Mouse (Mus musculus): ENCODE data around the gene Kdm2b. TPM values are rescaled to one million over a fixed set of nuclear protein-coding genes. Genes with fewer than 3 reads are reported as not detected.
"Not testable (repeated sequence)": the region's sequence is repeated elsewhere in the genome, so short reads cannot be mapped to it uniquely, and the experiment has no call there.

Gene Kdm2b
- polyA plus RNA-seq, 1 experiment from 2014 or later, result 92.2 TPM

GRCm38 (mm10) chr5:122987211-122988020 is 2.2 kb downstream of the Kdm2b start:
- Histone ChIP-seq H3K4me3 (ENCODE audit: low read length) (peak overlapping the region; percentile 80), H3K27me3 (ENCODE audit: insufficient read depth, low read length) (no peaks in the 10 kb centered on the region), H3K36me3 (ENCODE audit: insufficient read depth, low read length) (no peaks in the 10 kb centered on the region), H3K4me2 (replicated peaks; ENCODE audit: low read depth, low read length) (peak overlapping the region; percentile 96), H3K9me3 (ENCODE audit: low read length) (no peaks in the 10 kb centered on the region), H3K9ac (replicated peaks; ENCODE audit: low read length) (peak overlapping the region; percentile 88), H3K27ac (ENCODE audit: low read length) (peak overlapping the region; percentile 96), H3K4me1 (ENCODE audit: insufficient read depth, low read length) (peaks cover 61% of the 10 kb centered on the region)
- WGBS, result 4% methylated on average over 39 of the region's 39 CpGs
- peak; percentile 72 for ATAC-seq (ENCODE audit: low FRiP score, low TSS enrichment)

GRCm38 (mm10) chr5:122986091-122986493 is 3.5 kb downstream of the Kdm2b start:
- WGBS, result 27% methylated on average over 8 of the region's 8 CpGs
- no peaks in the 10 kb centered on the region for H3K27me3 ChIP-seq (ENCODE audit: insufficient read depth, low read length)
- H3K4me2 ChIP-seq (replicated peaks; ENCODE audit: low read depth, low read length), result peak overlapping the region; percentile 96
- peak overlapping the region; percentile 20; the same call in 1 of the 2 replicates for H3K4me3 ChIP-seq (ENCODE audit: low read length)
- H3K4me1 ChIP-seq (ENCODE audit: insufficient read depth, low read length), result peaks cover 55% of the 10 kb centered on the region
- peak overlapping the region; percentile 96 for H3K27ac ChIP-seq (ENCODE audit: low read length)
- ATAC-seq (ENCODE audit: low FRiP score, low TSS enrichment), result no peak
- H3K9me3 ChIP-seq (ENCODE audit: low read length), result no peaks in the 10 kb centered on the region
- no peaks in the 10 kb centered on the region for H3K36me3 ChIP-seq (ENCODE audit: insufficient read depth, low read length)
- H3K9ac ChIP-seq (replicated peaks; ENCODE audit: low read length), result peak overlapping the region; percentile 47

- Histone ChIP-seq H3K27me3 (ENCODE audit: insufficient read depth, low read length) (no peaks in the 10 kb centered on the region), H3K27ac (ENCODE audit: low read length) (peak overlapping the region; percentile 96), H3K36me3 (ENCODE audit: insufficient read depth, low read length) (no peaks in the 10 kb centered on the region), H3K9me3 (ENCODE audit: low read length) (no peaks in the 10 kb centered on the region), H3K4me1 (ENCODE audit: insufficient read depth, low read length) (peaks cover 47% of the 10 kb centered on the region), H3K4me3 (ENCODE audit: low read length) (no peak overlapping the region), H3K4me2 (replicated peaks; ENCODE audit: low read depth, low read length) (peak overlapping the region; percentile 96), H3K9ac (replicated peaks; ENCODE audit: low read length) (peak overlapping the region; percentile 47)
- ATAC-seq (ENCODE audit: low FRiP score, low TSS enrichment), result no peak
- 82% methylated on average over 3 of the region's 3 CpGs for WGBS
Measured at GRCm38 (mm10) chr5:122985276-122985675, 4.3 kb downstream of the Kdm2b start.

- H3K4me2 ChIP-seq (replicated peaks; ENCODE audit: low read depth, low read length), result no peak overlapping the region
- H3K4me3 ChIP-seq (ENCODE audit: low read length), result no peak overlapping the region
- WGBS, result 82% methylated on average over 5 of the region's 5 CpGs
- H3K27me3 ChIP-seq (ENCODE audit: insufficient read depth, low read length), result no peaks in the 10 kb centered on the region
- 0 out of 2 replicates have a peak overlapping the region, but pooled peaks have one; percentile 15 for H3K9ac ChIP-seq (replicated peaks; ENCODE audit: low read length)
- no peaks in the 10 kb centered on the region; the same call in 1 of the 2 replicates for H3K36me3 ChIP-seq (ENCODE audit: insufficient read depth, low read length)
- peaks cover 39% of the 10 kb centered on the region for H3K4me1 ChIP-seq (ENCODE audit: insufficient read depth, low read length)
- no peaks in the 10 kb centered on the region for H3K9me3 ChIP-seq (ENCODE audit: low read length)
- ATAC-seq (ENCODE audit: low FRiP score, low TSS enrichment), result no peak
- no peak overlapping the region for H3K27ac ChIP-seq (ENCODE audit: low read length)
Measured at GRCm38 (mm10) chr5:122984483-122984882, 5.1 kb downstream of the Kdm2b start.

GRCm38 (mm10) chr5:122978970-122979369 is 10.7 kb downstream of the Kdm2b start:
- 64% methylated on average over 8 of the region's 8 CpGs for WGBS
- peaks cover 7% of the 10 kb centered on the region; the same call in 1 of the 2 replicates for H3K36me3 ChIP-seq (ENCODE audit: insufficient read depth, low read length)
- H3K4me2 ChIP-seq (replicated peaks; ENCODE audit: low read depth, low read length), result no peak overlapping the region
- H3K9me3 ChIP-seq (ENCODE audit: low read length), result no peaks in the 10 kb centered on the region
- no peak overlapping the region for H3K4me3 ChIP-seq (ENCODE audit: low read length)
- H3K9ac ChIP-seq (replicated peaks; ENCODE audit: low read length), result no peak overlapping the region
- H3K4me1 ChIP-seq (ENCODE audit: insufficient read depth, low read length), result peaks cover 5% of the 10 kb centered on the region; the same call in 1 of the 2 replicates
- ATAC-seq (ENCODE audit: low FRiP score, low TSS enrichment), result no peak
- no peak overlapping the region for H3K27ac ChIP-seq (ENCODE audit: low read length)
- H3K27me3 ChIP-seq (ENCODE audit: insufficient read depth, low read length), result no peaks in the 10 kb centered on the region

GRCm38 (mm10) chr5:122974701-122975100 is 14.9 kb downstream of the Kdm2b start:
- WGBS, result 93% methylated on average over 4 of the region's 4 CpGs
- H3K27ac ChIP-seq (ENCODE audit: low read length); H3K9me3 ChIP-seq (ENCODE audit: low read length); H3K4me2 ChIP-seq (replicated peaks; ENCODE audit: low read depth, low read length); H3K9ac ChIP-seq (replicated peaks; ENCODE audit: low read length); H3K27me3 ChIP-seq (ENCODE audit: insufficient read depth, low read length); ATAC-seq (ENCODE audit: low FRiP score, low TSS enrichment); H3K4me1 ChIP-seq (ENCODE audit: insufficient read depth, low read length); H3K36me3 ChIP-seq (ENCODE audit: insufficient read depth, low read length); H3K4me3 ChIP-seq (ENCODE audit: low read length): not testable (repeated sequence)

- no peak for ATAC-seq (ENCODE audit: low FRiP score, low TSS enrichment)
- H3K36me3 ChIP-seq (ENCODE audit: insufficient read depth, low read length), result 0 out of 2 replicates have a peak, but pooled peaks cover 7% of the 10 kb centered on the region
- H3K9ac ChIP-seq (replicated peaks; ENCODE audit: low read length), result no peak overlapping the region
- no peak overlapping the region for H3K27ac ChIP-seq (ENCODE audit: low read length)
- H3K4me1 ChIP-seq (ENCODE audit: insufficient read depth, low read length), result 0 out of 2 replicates have a peak, but pooled peaks cover 6% of the 10 kb centered on the region
- H3K9me3 ChIP-seq (ENCODE audit: low read length), result no peaks in the 10 kb centered on the region
- 81% methylated on average over 9 of the region's 9 CpGs for WGBS
- no peaks in the 10 kb centered on the region for H3K27me3 ChIP-seq (ENCODE audit: insufficient read depth, low read length)
- no peak overlapping the region for H3K4me2 ChIP-seq (replicated peaks; ENCODE audit: low read depth, low read length)
- H3K4me3 ChIP-seq (ENCODE audit: low read length), result no peak overlapping the region
Measured at GRCm38 (mm10) chr5:122972116-122972515, 17.5 kb downstream of the Kdm2b start.

- no peak overlapping the region for H3K9ac ChIP-seq (replicated peaks; ENCODE audit: low read length)
- H3K4me3 ChIP-seq (ENCODE audit: low read length), result no peak overlapping the region
- no peak overlapping the region for H3K4me2 ChIP-seq (replicated peaks; ENCODE audit: low read depth, low read length)
- H3K27me3 ChIP-seq (ENCODE audit: insufficient read depth, low read length), result no peaks in the 10 kb centered on the region
- H3K36me3 ChIP-seq (ENCODE audit: insufficient read depth, low read length), result 0 out of 2 replicates have a peak, but pooled peaks cover under 1% of the 10 kb centered on the region
- no peak overlapping the region for H3K27ac ChIP-seq (ENCODE audit: low read length)
- 0 out of 2 replicates have a peak, but pooled peaks cover 6% of the 10 kb centered on the region for H3K4me1 ChIP-seq (ENCODE audit: insufficient read depth, low read length)
- no peaks in the 10 kb centered on the region for H3K9me3 ChIP-seq (ENCODE audit: low read length)
- WGBS, result 84% methylated on average over 4 of the region's 4 CpGs
- ATAC-seq (ENCODE audit: low FRiP score, low TSS enrichment), result no peak
Measured at GRCm38 (mm10) chr5:122971438-122971837, 18.2 kb downstream of the Kdm2b start.

- H3K9me3 ChIP-seq (ENCODE audit: low read length), result no peaks in the 10 kb centered on the region
Measured at GRCm38 (mm10) chr5:122970056-122970455, 19.6 kb downstream of the Kdm2b start.

GRCm38 (mm10) chr5:122968322-122968721 is 21.3 kb downstream of the Kdm2b start:
- Histone ChIP-seq H3K4me2 (replicated peaks; ENCODE audit: low read depth, low read length) (no peak overlapping the region), H3K9me3 (ENCODE audit: low read length) (no peaks in the 10 kb centered on the region), H3K27me3 (ENCODE audit: insufficient read depth, low read length) (no peaks in the 10 kb centered on the region), H3K4me3 (ENCODE audit: low read length) (no peak overlapping the region), H3K27ac (ENCODE audit: low read length) (no peak overlapping the region), H3K4me1 (ENCODE audit: insufficient read depth, low read length) (0 out of 2 replicates have a peak, but pooled peaks cover 6% of the 10 kb centered on the region), H3K36me3 (ENCODE audit: insufficient read depth, low read length) (no peaks in the 10 kb centered on the region), H3K9ac (replicated peaks; ENCODE audit: low read length) (no peak overlapping the region)
- 29% methylated on average over 4 of the region's 4 CpGs for WGBS
- ATAC-seq (ENCODE audit: low FRiP score, low TSS enrichment), result peak; percentile 49; the same call in 1 of the 2 replicates

More at GRCm38 (mm10) chr5:122970056-122970455, 19.6 kb downstream of the Kdm2b start:
- Histone ChIP-seq H3K27ac (ENCODE audit: low read length) (no peak overlapping the region), H3K4me3 (ENCODE audit: low read length) (no peak overlapping the region), H3K9ac (replicated peaks; ENCODE audit: low read length) (no peak overlapping the region), H3K4me2 (replicated peaks; ENCODE audit: low read depth, low read length) (no peak overlapping the region), H3K4me1 (ENCODE audit: insufficient read depth, low read length) (0 out of 2 replicates have a peak, but pooled peaks cover 6% of the 10 kb centered on the region), H3K36me3 (ENCODE audit: insufficient read depth, low read length) (no peaks in the 10 kb centered on the region), H3K27me3 (ENCODE audit: insufficient read depth, low read length) (no peaks in the 10 kb centered on the region)
- 41% methylated on average over 5 of the region's 5 CpGs for WGBS
- ATAC-seq (ENCODE audit: low FRiP score, low TSS enrichment), result no peak
